Comparison of ENCODE assay signal across 1 mouse cellular context in genomic region chr7:27590566-27591213, GRCm38 (mm10).
TF ChIP-seq lines count a peak whose summit lies in the region.

No protein-coding gene starts in this region.

TF ChIP-seq in CH12.LX, 34 proteins besides CTCF, POLR2A, EP300 and RAD21 (continued from another document):
- no peak for TF ChIP-seq MAX (IDR thresholded peaks at IDR 0.05; ENCODE audit: low read length)
